Mouse (Mus musculus): Measurements from ENCODE around the gene Sepsecs. TPM values are rescaled to one million over a fixed set of nuclear protein-coding genes. Genes with fewer than 3 reads are reported as not detected.

Gene Sepsecs
- polyA plus RNA-seq, 1 experiment from 2014 or later = 9.4 TPM

- WGBS = 73% methylated on average over 4 of the region's 4 CpGs
- Histone ChIP-seq H3K9ac (no peak overlapping the region), H3K27me3 (replicated peaks) (no peaks in the 10 kb centered on the region), H3K9me3 (no peaks in the 10 kb centered on the region), H3K4me1 (no peaks in the 10 kb centered on the region), H3K27ac (no peak overlapping the region), H3K4me2 (no peak overlapping the region), H3K36me3 (no peaks in the 10 kb centered on the region), H3K4me3 (replicated peaks) (no peak overlapping the region)
- ATAC-seq (ENCODE audit: insufficient read depth, low FRiP score, low read depth) = no peak
Observed at GRCm38 (mm10) chr5:52674384-52675069, 5.0 kb upstream of the Sepsecs start.

- no peaks in the 10 kb centered on the region for H3K27me3 ChIP-seq (replicated peaks)
- ATAC-seq (ENCODE audit: insufficient read depth, low FRiP score, low read depth) = no peak
- no peaks in the 10 kb centered on the region for H3K4me1 ChIP-seq
- H3K4me3 ChIP-seq (replicated peaks) = no peak overlapping the region
- no peak overlapping the region for H3K27ac ChIP-seq
- H3K9ac ChIP-seq = no peak overlapping the region
- H3K4me2 ChIP-seq = no peak overlapping the region
- 48% methylated on average over 9 of the region's 9 CpGs for WGBS
- H3K36me3 ChIP-seq = no peaks in the 10 kb centered on the region
- H3K9me3 ChIP-seq = no peaks in the 10 kb centered on the region
Observed at GRCm38 (mm10) chr5:52673341-52673740, 3.8 kb upstream of the Sepsecs start.

- Histone ChIP-seq H3K4me2 (no peak overlapping the region), H3K9ac (no peak overlapping the region), H3K9me3 (no peaks in the 10 kb centered on the region), H3K4me3 (replicated peaks) (no peak overlapping the region), H3K27me3 (replicated peaks) (no peaks in the 10 kb centered on the region), H3K4me1 (no peaks in the 10 kb centered on the region), H3K27ac (no peak overlapping the region), H3K36me3 (no peaks in the 10 kb centered on the region)
- ATAC-seq (ENCODE audit: insufficient read depth, low FRiP score, low read depth) = no peak
- WGBS = 69% methylated on average over 3 of the region's 3 CpGs
Observed at GRCm38 (mm10) chr5:52670745-52671144, 1.2 kb upstream of the Sepsecs start.

GRCm38 (mm10) chr5:52666766-52667165 lies 2.7 kb downstream of the Sepsecs start:
- H3K4me1 ChIP-seq = no peaks in the 10 kb centered on the region
- 93% methylated on average over 3 of the region's 3 CpGs for WGBS

GRCm38 (mm10) chr5:52657957-52658356 lies 11.6 kb downstream of the Sepsecs start:
- Histone ChIP-seq H3K4me2 (no peak overlapping the region), H3K4me3 (replicated peaks) (no peak overlapping the region), H3K9me3 (no peaks in the 10 kb centered on the region), H3K4me1 (no peaks in the 10 kb centered on the region), H3K36me3 (peaks cover 21% of the 10 kb centered on the region), H3K9ac (no peak overlapping the region), H3K27ac (no peak overlapping the region), H3K27me3 (replicated peaks) (no peaks in the 10 kb centered on the region)
- no peak for ATAC-seq (ENCODE audit: insufficient read depth, low FRiP score, low read depth)
- 67% methylated on average over 4 of the region's 4 CpGs for WGBS

More at GRCm38 (mm10) chr5:52666766-52667165, 2.7 kb downstream of the Sepsecs start:
- Histone ChIP-seq H3K27ac (no peak overlapping the region), H3K36me3 (0 out of 2 replicates have a peak, but pooled peaks cover 11% of the 10 kb centered on the region), H3K4me3 (replicated peaks) (no peak overlapping the region), H3K27me3 (replicated peaks) (no peaks in the 10 kb centered on the region), H3K9me3 (no peaks in the 10 kb centered on the region), H3K4me2 (no peak overlapping the region), H3K9ac (no peak overlapping the region)
- no peak for ATAC-seq (ENCODE audit: insufficient read depth, low FRiP score, low read depth)

DNA sequence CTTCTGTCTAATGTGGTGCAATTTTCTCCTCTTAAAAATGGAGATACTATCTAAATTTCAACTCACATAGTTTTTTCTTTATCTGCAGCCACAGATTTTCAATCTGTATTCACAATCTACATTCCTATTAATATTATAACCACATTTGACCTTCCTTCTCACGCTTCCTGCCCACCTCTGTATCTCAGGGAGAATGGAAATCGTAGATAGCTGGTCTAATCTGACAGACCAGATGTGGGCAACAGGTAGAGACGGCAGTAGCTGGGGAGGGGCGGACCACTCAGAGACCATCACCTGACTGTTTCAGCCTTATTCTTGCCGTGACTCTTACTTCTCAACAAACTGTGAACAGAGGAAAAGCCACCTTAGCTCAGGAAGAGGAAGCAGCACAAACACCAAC lies 12.2 kb downstream of the Sepsecs start:
- no peak for ATAC-seq (ENCODE audit: insufficient read depth, low FRiP score, low read depth)
- H3K4me2 ChIP-seq = no peak overlapping the region
- 85% methylated on average over 5 of the region's 5 CpGs for WGBS
- no peaks in the 10 kb centered on the region for H3K4me1 ChIP-seq
- H3K9ac ChIP-seq = no peak overlapping the region
- no peak overlapping the region for H3K4me3 ChIP-seq (replicated peaks)
- H3K36me3 ChIP-seq = peaks cover 20% of the 10 kb centered on the region
- H3K27ac ChIP-seq = no peak overlapping the region
- H3K27me3 ChIP-seq (replicated peaks) = no peaks in the 10 kb centered on the region
- no peaks in the 10 kb centered on the region for H3K9me3 ChIP-seq

- 65% methylated on average over 8 of the region's 8 CpGs for WGBS
- ATAC-seq (ENCODE audit: insufficient read depth, low FRiP score, low read depth) = no peak
- Histone ChIP-seq H3K4me3 (replicated peaks) (no peak overlapping the region), H3K9me3 (no peaks in the 10 kb centered on the region), H3K4me2 (no peak overlapping the region), H3K27ac (no peak overlapping the region), H3K27me3 (replicated peaks) (no peaks in the 10 kb centered on the region), H3K4me1 (no peaks in the 10 kb centered on the region), H3K36me3 (peaks cover 16% of the 10 kb centered on the region), H3K9ac (no peak overlapping the region)
Observed at GRCm38 (mm10) chr5:52655992-52656391, 13.5 kb downstream of the Sepsecs start.

DNA sequence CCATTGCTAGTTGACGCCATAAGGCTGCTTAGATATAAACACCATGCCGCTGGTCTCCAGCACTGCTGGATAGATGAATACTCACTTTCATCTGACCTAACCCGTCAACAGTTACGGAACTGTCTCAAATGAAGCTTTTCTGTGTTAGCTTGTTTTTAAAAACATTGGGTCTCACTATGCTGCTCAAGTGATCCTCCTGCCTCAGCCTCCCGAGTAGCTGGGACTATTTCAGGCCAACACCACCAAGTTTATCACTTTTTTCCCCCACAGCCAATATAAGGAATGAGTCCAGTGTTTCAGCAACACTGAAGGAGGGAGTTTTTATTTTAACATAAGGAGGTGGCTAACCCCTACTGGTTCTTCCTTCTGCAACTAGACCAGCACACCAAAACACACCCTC lies 14.5 kb downstream of the Sepsecs start:
- H3K9me3 ChIP-seq = no peaks in the 10 kb centered on the region
- H3K9ac ChIP-seq = no peak overlapping the region
- H3K27me3 ChIP-seq (replicated peaks) = no peaks in the 10 kb centered on the region
- peaks cover 16% of the 10 kb centered on the region for H3K36me3 ChIP-seq
- whole genome bisulfite sequencing = 78% methylated on average over 5 of the region's 5 CpGs
- no peaks in the 10 kb centered on the region for H3K4me1 ChIP-seq
- H3K4me3 ChIP-seq (replicated peaks) = no peak overlapping the region
- no peak for ATAC-seq (ENCODE audit: insufficient read depth, low FRiP score, low read depth)
- H3K4me2 ChIP-seq = no peak overlapping the region
- no peak overlapping the region for H3K27ac ChIP-seq

GRCm38 (mm10) chr5:52652606-52653005 lies 16.9 kb downstream of the Sepsecs start:
- Histone ChIP-seq H3K27me3 (replicated peaks) (no peaks in the 10 kb centered on the region), H3K9me3 (no peaks in the 10 kb centered on the region), H3K9ac (no peak overlapping the region), H3K36me3 (peaks cover 11% of the 10 kb centered on the region; the same call in 1 of the 2 replicates), H3K27ac (no peak overlapping the region), H3K4me3 (replicated peaks) (no peak overlapping the region), H3K4me2 (no peak overlapping the region), H3K4me1 (no peaks in the 10 kb centered on the region)
- no peak for ATAC-seq (ENCODE audit: insufficient read depth, low FRiP score, low read depth)
- WGBS = 90% methylated on average over 7 of the region's 7 CpGs

GRCm38 (mm10) chr5:52652086-52652485 lies 17.4 kb downstream of the Sepsecs start:
- 83% methylated on average over 1 of the region's 1 CpGs for WGBS
- Histone ChIP-seq H3K36me3 (peaks cover 11% of the 10 kb centered on the region; the same call in 1 of the 2 replicates), H3K9ac (no peak overlapping the region), H3K4me3 (replicated peaks) (no peak overlapping the region), H3K4me1 (no peaks in the 10 kb centered on the region), H3K27ac (no peak overlapping the region), H3K9me3 (no peaks in the 10 kb centered on the region), H3K27me3 (replicated peaks) (no peaks in the 10 kb centered on the region), H3K4me2 (no peak overlapping the region)
- no peak for ATAC-seq (ENCODE audit: insufficient read depth, low FRiP score, low read depth)

GRCm38 (mm10) chr5:52643947-52644840 lies 25.3 kb downstream of the Sepsecs start:
- Histone ChIP-seq H3K9ac (no peak overlapping the region), H3K27me3 (replicated peaks) (no peaks in the 10 kb centered on the region), H3K4me2 (no peak overlapping the region), H3K4me3 (replicated peaks) (no peak overlapping the region), H3K36me3 (peaks cover 25% of the 10 kb centered on the region), H3K9me3 (no peaks in the 10 kb centered on the region), H3K27ac (no peak overlapping the region), H3K4me1 (no peaks in the 10 kb centered on the region)
- 35% methylated on average over 9 of the region's 9 CpGs for WGBS
- ATAC-seq (ENCODE audit: insufficient read depth, low FRiP score, low read depth) = no peak

- Histone ChIP-seq H3K4me2 (no peak overlapping the region), H3K4me1 (no peaks in the 10 kb centered on the region), H3K36me3 (peaks cover 22% of the 10 kb centered on the region), H3K9me3 (no peaks in the 10 kb centered on the region), H3K27me3 (replicated peaks) (no peaks in the 10 kb centered on the region), H3K9ac (no peak overlapping the region), H3K27ac (no peak overlapping the region), H3K4me3 (replicated peaks) (no peak overlapping the region)
- 90% methylated on average over 6 of the region's 6 CpGs for WGBS
- no peak for ATAC-seq (ENCODE audit: insufficient read depth, low FRiP score, low read depth)
Observed at GRCm38 (mm10) chr5:52641736-52642135, 27.8 kb downstream of the Sepsecs start.
